Mouse (Mus musculus) spleen, postnatal 10 days (tissue): ENCODE measurements around the gene Prr36.

Source experiments
- DNase-seq, 2 experiments: peaks; one replicate each; pipeline ENCODE4 v3.0.0; 2021 to 2022; ENCODE audit warnings: low spot score in 2 of 2

The Prr36 gene

GRCm38 (mm10) chr8:4201321-4201720 lies 15.9 kb downstream of the Prr36 start:
- no peak for DNase-seq

- no peak for DNase-seq
Measured at GRCm38 (mm10) chr8:4193588-4193894, 23.7 kb downstream of the Prr36 start.

GRCm38 (mm10) chr8:4192807-4193587 lies 24.3 kb downstream of the Prr36 start:
- DNase-seq: peak; percentile 75 to 89

- DNase-seq: no peak
Measured at GRCm38 (mm10) chr8:4192305-4192704, 25.0 kb downstream of the Prr36 start.

GRCm38 (mm10) chr8:4189031-4189722 lies 28.1 kb downstream of the Prr36 start:
- peak; percentile 31 to 49 for DNase-seq

GRCm38 (mm10) chr8:4188605-4189004 lies 28.7 kb downstream of the Prr36 start:
- no peak for DNase-seq

GRCm38 (mm10) chr8:4186151-4186550 lies 31.1 kb downstream of the Prr36 start:
- DNase-seq: no peak

GRCm38 (mm10) chr8:4183409-4183808 lies 33.9 kb downstream of the Prr36 start:
- no peak for DNase-seq

- no peak for DNase-seq
Measured at GRCm38 (mm10) chr8:4174018-4174417, 43.2 kb downstream of the Prr36 start.

GRCm38 (mm10) chr8:4172486-4172885 lies 44.8 kb downstream of the Prr36 start:
- DNase-seq: no peak

GRCm38 (mm10) chr8:4167918-4168317 lies 49.3 kb downstream of the Prr36 start:
- DNase-seq: no peak

GRCm38 (mm10) chr8:4166881-4167525 lies 50.3 kb downstream of the Prr36 start:
- DNase-seq: no peak

GRCm38 (mm10) chr8:4165852-4166751 lies 51.2 kb downstream of the Prr36 start, which contains the start of gene Evi5l:
TSS of gene Evi5l (plus strand) at chr8:4166567.
- peak; percentile 96 for DNase-seq

GRCm38 (mm10) chr8:4165176-4165851 lies 51.9 kb downstream of the Prr36 start:
- no peak for DNase-seq

GRCm38 (mm10) chr8:4162786-4163185 lies 54.5 kb downstream of the Prr36 start:
- no peak for DNase-seq
